Comparison of ENCODE assay signal across 9 mouse cellular contexts in genomic region chr14:55108202-55108870, GRCm38 (mm10). TPM values are rescaled to one million over a fixed set of nuclear protein-coding genes. Genes with fewer than 3 reads are reported as not detected.
DNase-seq lines count a peak whose midpoint lies in the region; ATAC-seq and TF ChIP-seq lines count a peak whose summit lies in the region.
"Had no signal": no experiment of that assay in that cellular context is flagged by ENCODE, and none has a peak within 500 bp of the region (broad histone marks: within the 10 kb centered on the region; RNA-seq: fewer than 3 reads in every experiment).

No protein-coding gene starts in this region.

- H3K4me2 ChIP-seq in hindbrain, postnatal 0 days (ENCODE audit: low read depth, low read length): peak overlapping the region; percentile 28; the same call in 1 of the 2 replicates
- H3K4me2 ChIP-seq in midbrain, embryonic 15.5 days: peak overlapping the region; percentile 34

- no peaks in the 10 kb centered on the region for H3K36me3 ChIP-seq in hindbrain, postnatal 0 days (ENCODE audit: insufficient read depth, low read length)
- no peaks in the 10 kb centered on the region; the same call in 1 of the 2 replicates for H3K36me3 ChIP-seq in midbrain, embryonic 15.5 days (replicated peaks)
- H3K36me3 ChIP-seq in kidney, adult 2 months (ENCODE audit: control insufficient read depth, insufficient read depth, low read length): no peaks in the 10 kb centered on the region

- peak; percentile 96 for DNase-seq in brain, embryonic 14.5 days (ENCODE audit: low read depth)
- DNase-seq in embryo, embryonic 10.5 days (ENCODE audit: low spot score): peak; percentile 49
- DNase-seq in hindbrain, postnatal 0 days (ENCODE audit: low spot score): peak; percentile 90
- DNase-seq in spleen, postnatal 36 days (ENCODE audit: low spot score in 2 of 2): no peak
- no peak for DNase-seq in kidney, adult 2 months
- no peak for DNase-seq in testis, postnatal 14 days (ENCODE audit: low spot score)
- DNase-seq in spleen, postnatal 4 days (ENCODE audit: low spot score in 2 of 2): no peak

- no peak overlapping the region for H3K4me3 ChIP-seq in hindbrain, postnatal 0 days (ENCODE audit: low read length)
- H3K4me3 ChIP-seq in midbrain, embryonic 15.5 days: no peak overlapping the region
- no peak overlapping the region for H3K4me3 ChIP-seq in kidney, adult 2 months (ENCODE audit: insufficient read depth, low read depth, low read length)

- H3K4me1 ChIP-seq in hindbrain, postnatal 0 days (ENCODE audit: insufficient read depth, low read length): peaks cover 32% of the 10 kb centered on the region
- peaks cover 75% of the 10 kb centered on the region for H3K4me1 ChIP-seq in midbrain, embryonic 15.5 days
- H3K4me1 ChIP-seq in kidney, adult 2 months (ENCODE audit: control insufficient read depth, insufficient read depth, low read length): no peaks in the 10 kb centered on the region

- 20% methylated on average over 8 of the region's 9 CpGs for WGBS in hindbrain, postnatal 0 days
- 28% methylated on average over 9 of the region's 9 CpGs for WGBS in midbrain, embryonic 15.5 days
- 46% methylated on average over 9 of the region's 9 CpGs for WGBS in kidney, adult 2 months

- ATAC-seq in hindbrain, postnatal 0 days: peak; percentile 86
- ATAC-seq in midbrain, embryonic 15.5 days (replicated peaks): peak; percentile 82

- no peaks in the 10 kb centered on the region for H3K9me3 ChIP-seq in hindbrain, postnatal 0 days (ENCODE audit: low read length)
- no peaks in the 10 kb centered on the region for H3K9me3 ChIP-seq in midbrain, embryonic 15.5 days

- 0 out of 2 replicates have a peak overlapping the region, but pooled peaks have one; percentile 30 for H3K9ac ChIP-seq in hindbrain, postnatal 0 days (replicated peaks; ENCODE audit: low read length)
- H3K9ac ChIP-seq in midbrain, embryonic 15.5 days: peak overlapping the region; percentile 34

- H3K27ac ChIP-seq in hindbrain, postnatal 0 days: peak overlapping the region; percentile 82
- H3K27ac ChIP-seq in midbrain, embryonic 15.5 days: peak overlapping the region; percentile 85
- H3K27ac ChIP-seq in kidney, adult 2 months (ENCODE audit: insufficient read depth, low read depth, low read length): no peak overlapping the region

- no peak for TF ChIP-seq CTCF in brain, embryonic 14.5 days (IDR thresholded peaks at IDR 0.05; ENCODE audit: borderline replicate concordance, extremely low read depth, insufficient read depth, insufficient read length)
- peak; percentile 30; the same call in 1 of the 2 replicates for TF ChIP-seq CTCF in hindbrain, postnatal 0 days (IDR thresholded peaks at IDR 0.05; ENCODE audit: low read depth)
- TF ChIP-seq CTCF in kidney, adult 2 months (conservative IDR thresholded peaks at IDR 0.05; ENCODE audit: insufficient read depth, insufficient read length, low read depth, low read length): no peak

- TF ChIP-seq POLR2A in brain, embryonic 14.5 days (IDR thresholded peaks at IDR 0.05; ENCODE audit: borderline replicate concordance, extremely low read depth, insufficient read depth, insufficient read length, poor library complexity, severe bottlenecking): no peak
- no peak for TF ChIP-seq POLR2A in kidney, adult 2 months (IDR thresholded peaks at IDR 0.05; ENCODE audit: low read depth, low read length)

- H3K27me3 ChIP-seq in hindbrain, postnatal 0 days (ENCODE audit: insufficient read depth, low read length): no peaks in the 10 kb centered on the region
- no peaks in the 10 kb centered on the region for H3K27me3 ChIP-seq in midbrain, embryonic 15.5 days (replicated peaks)
- H3K27me3 ChIP-seq in kidney, adult 2 months (replicated peaks; ENCODE audit: control insufficient read depth, insufficient read depth, low read length): no peaks in the 10 kb centered on the region

RNA-seq across cellular contexts. Expression of gene Ap1g2, which starts 1.9 kb away (rescaled TPM):
- polyA plus RNA-seq in brain, embryonic 14.5 days (2012; rRNA removed): 13.6 and 20.6 TPM in 2 replicates
- 5.7 and 6.5 TPM in 2 replicates for total RNA-seq in hindbrain, postnatal 0 days (2014; rRNA removed)
- polyA plus RNA-seq in hindbrain, postnatal 0 days (2015; fragmentation: Nextera tagmentation; extraction: Ambion mirVana): 5.9 and 6.1 TPM in 2 replicates
- polyA plus RNA-seq in midbrain, embryonic 15.5 days (2015; fragmentation: Nextera tagmentation; extraction: Ambion mirVana): 7.5 and 9.2 TPM in 2 replicates
- 28.2 and 29.6 TPM in 2 replicates for polyA plus RNA-seq in kidney, adult 2 months (2012; rRNA removed)

RNA-seq across cellular contexts. Expression of gene Jph4, which starts 8.4 kb away (rescaled TPM):
- polyA plus RNA-seq in brain, embryonic 14.5 days (2012; rRNA removed): 147 and 155 TPM in 2 replicates
- 124 and 126 TPM in 2 replicates for total RNA-seq in hindbrain, postnatal 0 days (2014; rRNA removed)
- 28.3 and 29.4 TPM in 2 replicates for polyA plus RNA-seq in hindbrain, postnatal 0 days (2015; fragmentation: Nextera tagmentation; extraction: Ambion mirVana)
- 39.7 and 42.5 TPM in 2 replicates for polyA plus RNA-seq in midbrain, embryonic 15.5 days (2015; fragmentation: Nextera tagmentation; extraction: Ambion mirVana)
- polyA plus RNA-seq in kidney, adult 2 months (2012; rRNA removed): 0.19 and 0.25 TPM in 2 replicates
- polyA plus RNA-seq: liver, embryonic 16.5 days had no signal

RNA-seq across cellular contexts. Expression of gene Thtpa, which starts 13.8 kb away (rescaled TPM):
- polyA plus RNA-seq in brain, embryonic 14.5 days (2012; rRNA removed): 13.5 and 18.3 TPM in 2 replicates
- total RNA-seq in hindbrain, postnatal 0 days (2014; rRNA removed): 37.7 and 44.1 TPM in 2 replicates
- polyA plus RNA-seq in hindbrain, postnatal 0 days (2015; fragmentation: Nextera tagmentation; extraction: Ambion mirVana): 31.8 and 32.8 TPM in 2 replicates
- polyA plus RNA-seq in midbrain, embryonic 15.5 days (2015; fragmentation: Nextera tagmentation; extraction: Ambion mirVana): 38.8 and 39.5 TPM in 2 replicates
- polyA plus RNA-seq in kidney, adult 2 months (2012; rRNA removed): 12.1 and 13.8 TPM in 2 replicates

RNA-seq across cellular contexts. Expression of gene Zfhx2, which starts 16.2 kb away (rescaled TPM):
- polyA plus RNA-seq in brain, embryonic 14.5 days (2012; rRNA removed): 10.4 and 34.9 TPM in 2 replicates
- 10.7 and 10.9 TPM in 2 replicates for total RNA-seq in hindbrain, postnatal 0 days (2014; rRNA removed)
- polyA plus RNA-seq in hindbrain, postnatal 0 days (2015; fragmentation: Nextera tagmentation; extraction: Ambion mirVana): 8.1 and 8.4 TPM in 2 replicates
- 33.7 and 37.5 TPM in 2 replicates for polyA plus RNA-seq in midbrain, embryonic 15.5 days (2015; fragmentation: Nextera tagmentation; extraction: Ambion mirVana)
- 2.1 TPM in 2 replicates for polyA plus RNA-seq in kidney, adult 2 months (2012; rRNA removed)

Comparison
In these comparisons a context has a peak if more than half of its experiments do, and no peak if none do; other contexts are left out.
1. DNase-seq: peak in brain, embryonic 14.5 days (single experiment), embryo, embryonic 10.5 days (single experiment) and hindbrain, postnatal 0 days (single experiment); none in spleen, postnatal 36 days (0 of 2), kidney, adult 2 months (single experiment), testis, postnatal 14 days (single experiment) and spleen, postnatal 4 days (0 of 2).
2. RNA of gene Jph4, which starts 8.4 kb away (polyA plus RNA-seq): 147 to 155 TPM in brain, embryonic 14.5 days, 39.7 to 42.5 TPM in midbrain, embryonic 15.5 days and 28.3 to 29.4 TPM in hindbrain, postnatal 0 days; 0.19 to 0.25 TPM in kidney, adult 2 months; every median in the first group is over 10 times any median in the second.